15 mouse cellular contexts compared by ENCODE assay signal in genomic region chr3:27637046-27637661, GRCm38 (mm10).
A peak's percentile ranks its signal among the peaks of the same experiment; 100 is the strongest.
DNase-seq lines count a peak whose midpoint lies in the region; ATAC-seq lines count a peak whose summit lies in the region.
"Had no signal": no experiment of that assay in that cellular context is flagged by ENCODE, and none has a peak within 500 bp of the region (broad histone marks: within the 10 kb centered on the region; RNA-seq: fewer than 3 reads in every experiment).

No protein-coding gene starts in this region.

- H3K27ac ChIP-seq in forebrain, embryonic 16.5 days (ENCODE audit: low read length), result no peak overlapping the region
- H3K27ac ChIP-seq in forebrain, embryonic 11.5 days (ENCODE audit: low read depth, low read length), result no peak overlapping the region
- H3K27ac ChIP-seq in hindbrain, embryonic 14.5 days, result no peak overlapping the region
- H3K27ac ChIP-seq in hindbrain, embryonic 13.5 days, result no peak overlapping the region
- no peak overlapping the region for H3K27ac ChIP-seq in neural tube, embryonic 15.5 days (replicated peaks)
- H3K27ac ChIP-seq in midbrain, embryonic 16.5 days (ENCODE audit: low read length), result no peak overlapping the region
- H3K27ac ChIP-seq: liver, embryonic 12.5 days had no signal

- no peaks in the 10 kb centered on the region for H3K36me3 ChIP-seq in forebrain, embryonic 16.5 days (ENCODE audit: control insufficient read depth, insufficient read depth)
- H3K36me3 ChIP-seq in forebrain, embryonic 11.5 days (ENCODE audit: control insufficient read depth, insufficient read depth, low read length), result no peaks in the 10 kb centered on the region; the same call in 1 of the 2 replicates
- no peaks in the 10 kb centered on the region for H3K36me3 ChIP-seq in hindbrain, embryonic 14.5 days (replicated peaks; ENCODE audit: control insufficient read depth, insufficient read depth)
- no peaks in the 10 kb centered on the region for H3K36me3 ChIP-seq in hindbrain, embryonic 13.5 days
- H3K36me3 ChIP-seq in neural tube, embryonic 15.5 days, result no peaks in the 10 kb centered on the region
- no peaks in the 10 kb centered on the region for H3K36me3 ChIP-seq in midbrain, embryonic 16.5 days (ENCODE audit: control insufficient read depth, insufficient read depth, low read length)

- no peak overlapping the region for H3K4me3 ChIP-seq in forebrain, embryonic 16.5 days (replicated peaks; ENCODE audit: low read length)
- H3K4me3 ChIP-seq in forebrain, embryonic 11.5 days (ENCODE audit: low read depth, low read length), result no peak overlapping the region
- H3K4me3 ChIP-seq in hindbrain, embryonic 14.5 days (replicated peaks; ENCODE audit: low read length), result no peak overlapping the region
- H3K4me3 ChIP-seq in hindbrain, embryonic 13.5 days, result no peak overlapping the region
- H3K4me3 ChIP-seq in neural tube, embryonic 15.5 days (replicated peaks), result no peak overlapping the region
- H3K4me3 ChIP-seq in midbrain, embryonic 16.5 days (ENCODE audit: low read depth, low read length), result no peak overlapping the region
- H3K4me3 ChIP-seq: liver, embryonic 12.5 days had no signal

- no peak for DNase-seq in forebrain, embryonic 11.5 days (ENCODE audit: low spot score)
- DNase-seq in hindbrain, embryonic 14.5 days (ENCODE audit: low spot score), result no peak
- peak; percentile 20 for DNase-seq in neural tube, embryonic 10.5 days (ENCODE audit: extremely low spot score, low spot score)
- DNase-seq: adrenal gland, postnatal 25 days; cerebellum, postnatal 25 days; kidney, postnatal 14 days; layer of hippocampus, postnatal 36 days; lung, postnatal 14 days; thymus, adult 2 months had no signal

- no peak overlapping the region for H3K4me2 ChIP-seq in forebrain, embryonic 16.5 days (ENCODE audit: low read length)
- H3K4me2 ChIP-seq in forebrain, embryonic 11.5 days (ENCODE audit: low read depth, low read length, severe bottlenecking), result no peak overlapping the region
- no peak overlapping the region for H3K4me2 ChIP-seq in hindbrain, embryonic 14.5 days (replicated peaks)
- H3K4me2 ChIP-seq in hindbrain, embryonic 13.5 days, result no peak overlapping the region
- H3K4me2 ChIP-seq in neural tube, embryonic 15.5 days, result no peak overlapping the region
- H3K4me2 ChIP-seq in midbrain, embryonic 16.5 days (ENCODE audit: low read length), result no peak overlapping the region
- H3K4me2 ChIP-seq: liver, embryonic 12.5 days had no signal

- peak; percentile 41; the same call in 1 of the 2 replicates for ATAC-seq in forebrain, embryonic 16.5 days
- ATAC-seq in forebrain, embryonic 11.5 days (replicated peaks; ENCODE audit: low FRiP score), result no peak; the same call in 1 of the 2 replicates
- 0 out of 2 replicates have a peak, but pooled peaks have one; percentile 47 for ATAC-seq in hindbrain, embryonic 14.5 days (ENCODE audit: low FRiP score)
- ATAC-seq in hindbrain, embryonic 13.5 days (ENCODE audit: low FRiP score), result no peak
- no peak for ATAC-seq in neural tube, embryonic 15.5 days (ENCODE audit: low FRiP score)
- ATAC-seq in midbrain, embryonic 16.5 days, result peak; percentile 64
- ATAC-seq in erythroblast, adult 5-6 weeks (replicated peaks; ENCODE audit: low FRiP score, poor library complexity, severe bottlenecking), result no peak
- ATAC-seq: liver, embryonic 12.5 days had no signal

- no peaks in the 10 kb centered on the region for H3K9me3 ChIP-seq in forebrain, embryonic 16.5 days (ENCODE audit: control insufficient read depth, low read length)
- H3K9me3 ChIP-seq in forebrain, embryonic 11.5 days (ENCODE audit: control insufficient read depth, low read length), result no peaks in the 10 kb centered on the region
- H3K9me3 ChIP-seq in hindbrain, embryonic 14.5 days (ENCODE audit: control insufficient read depth, low read length), result no peaks in the 10 kb centered on the region
- H3K9me3 ChIP-seq in hindbrain, embryonic 13.5 days, result no peaks in the 10 kb centered on the region
- no peaks in the 10 kb centered on the region for H3K9me3 ChIP-seq in neural tube, embryonic 15.5 days (replicated peaks)
- no peaks in the 10 kb centered on the region for H3K9me3 ChIP-seq in midbrain, embryonic 16.5 days (replicated peaks; ENCODE audit: control insufficient read depth, low read length, poor library complexity, severe bottlenecking)
- H3K9me3 ChIP-seq: liver, embryonic 12.5 days had no signal

- H3K4me1 ChIP-seq in forebrain, embryonic 16.5 days (replicated peaks; ENCODE audit: control insufficient read depth, insufficient read depth, low read length), result no peaks in the 10 kb centered on the region
- H3K4me1 ChIP-seq in forebrain, embryonic 11.5 days (replicated peaks; ENCODE audit: control insufficient read depth, insufficient read depth, low read length), result no peaks in the 10 kb centered on the region; the same call in 1 of the 2 replicates
- no peaks in the 10 kb centered on the region for H3K4me1 ChIP-seq in hindbrain, embryonic 14.5 days (replicated peaks; ENCODE audit: control insufficient read depth, insufficient read depth, low read length)
- H3K4me1 ChIP-seq in hindbrain, embryonic 13.5 days (replicated peaks), result peaks cover 13% of the 10 kb centered on the region
- H3K4me1 ChIP-seq in neural tube, embryonic 15.5 days, result 0 out of 2 replicates have a peak, but pooled peaks cover 5% of the 10 kb centered on the region
- no peaks in the 10 kb centered on the region for H3K4me1 ChIP-seq in midbrain, embryonic 16.5 days (ENCODE audit: control insufficient read depth, insufficient read depth, low read length)

- no peak overlapping the region for H3K9ac ChIP-seq in forebrain, embryonic 16.5 days (replicated peaks; ENCODE audit: low read depth, low read length)
- H3K9ac ChIP-seq in forebrain, embryonic 11.5 days (ENCODE audit: low read length), result no peak overlapping the region
- H3K9ac ChIP-seq in hindbrain, embryonic 14.5 days, result no peak overlapping the region
- no peak overlapping the region for H3K9ac ChIP-seq in hindbrain, embryonic 13.5 days
- H3K9ac ChIP-seq in neural tube, embryonic 15.5 days (replicated peaks), result no peak overlapping the region
- H3K9ac ChIP-seq in midbrain, embryonic 16.5 days (ENCODE audit: low read depth, low read length), result no peak overlapping the region
- H3K9ac ChIP-seq: liver, embryonic 12.5 days had no signal

- 65% methylated on average over 6 of the region's 6 CpGs for WGBS in forebrain, embryonic 16.5 days
- WGBS in forebrain, embryonic 11.5 days, result 74% methylated on average over 6 of the region's 6 CpGs
- WGBS in hindbrain, embryonic 14.5 days, result 76% methylated on average over 6 of the region's 6 CpGs
- 72% methylated on average over 6 of the region's 6 CpGs for WGBS in hindbrain, embryonic 13.5 days
- 77% methylated on average over 6 of the region's 6 CpGs for WGBS in neural tube, embryonic 15.5 days
- 77% methylated on average over 6 of the region's 6 CpGs for WGBS in midbrain, embryonic 16.5 days

- H3K27me3 ChIP-seq in forebrain, embryonic 16.5 days (replicated peaks; ENCODE audit: control insufficient read depth, insufficient read depth, low read length), result no peaks in the 10 kb centered on the region
- H3K27me3 ChIP-seq in forebrain, embryonic 11.5 days (ENCODE audit: control insufficient read depth, insufficient read depth, low read length), result no peaks in the 10 kb centered on the region
- no peaks in the 10 kb centered on the region for H3K27me3 ChIP-seq in hindbrain, embryonic 14.5 days (ENCODE audit: control insufficient read depth, insufficient read depth, low read length)
- H3K27me3 ChIP-seq in hindbrain, embryonic 13.5 days, result no peaks in the 10 kb centered on the region
- H3K27me3 ChIP-seq in neural tube, embryonic 15.5 days (replicated peaks), result no peaks in the 10 kb centered on the region
- H3K27me3 ChIP-seq in midbrain, embryonic 16.5 days (ENCODE audit: control insufficient read depth, insufficient read depth, low read depth, low read length), result no peaks in the 10 kb centered on the region
- H3K27me3 ChIP-seq: liver, embryonic 12.5 days had no signal

Comparison
In these comparisons a context has a peak if more than half of its experiments do, and no peak if none do; other contexts are left out.
1. ATAC-seq: peak in forebrain, embryonic 16.5 days (single experiment), hindbrain, embryonic 14.5 days (single experiment) and midbrain, embryonic 16.5 days (single experiment); none in forebrain, embryonic 11.5 days (single experiment), hindbrain, embryonic 13.5 days (single experiment), neural tube, embryonic 15.5 days (single experiment) and erythroblast, adult 5-6 weeks (single experiment).